Mouse (Mus musculus): ENCODE data around the gene Fam120a. TPM values are rescaled to one million over a fixed set of nuclear protein-coding genes. Genes with fewer than 3 reads are reported as not detected.

The Fam120a gene
- polyA plus RNA-seq, 1 experiment: 73.5 TPM

GRCm38 (mm10) chr13:48921256-48921655 is 46.6 kb downstream of the Fam120a start:
- Histone ChIP-seq H3K79me3 (ENCODE audit: low read depth) (peaks cover 5% of the 10 kb centered on the region), H3K79me2 (ENCODE audit: control insufficient read depth, insufficient read depth) (peaks cover 47% of the 10 kb centered on the region), H3ac (ENCODE audit: control insufficient read depth, insufficient read length, low read depth) (no peak overlapping the region), H3K27me3 (ENCODE audit: control insufficient read depth, insufficient read depth, insufficient read length) (no peaks in the 10 kb centered on the region), H3K36me3 (ENCODE audit: control insufficient read depth, insufficient read depth) (peaks cover 77% of the 10 kb centered on the region), H3K4me3 (ENCODE audit: insufficient read depth, poor library complexity, severe bottlenecking) (no peak overlapping the region)
- TF ChIP-seq MYOD1 (IDR thresholded peaks at IDR 0.05; ENCODE audit: control insufficient read depth, insufficient read length, low read depth) (no peak), FOSL1 (IDR thresholded peaks at IDR 0.05; ENCODE audit: insufficient read depth, low read length, poor library complexity, severe bottlenecking) (no peak), CEBPB (IDR thresholded peaks at IDR 0.05; ENCODE audit: low read depth) (no peak), CTCF (IDR thresholded peaks at IDR 0.05; ENCODE audit: control insufficient read depth, insufficient read depth, insufficient read length) (no peak), MAX (IDR thresholded peaks at IDR 0.05) (no peak), USF1 (IDR thresholded peaks at IDR 0.05; ENCODE audit: low read depth) (no peak), MYOG (IDR thresholded peaks at IDR 0.05; ENCODE audit: control insufficient read depth, extremely low read depth, insufficient read length) (no peak)

DNA sequence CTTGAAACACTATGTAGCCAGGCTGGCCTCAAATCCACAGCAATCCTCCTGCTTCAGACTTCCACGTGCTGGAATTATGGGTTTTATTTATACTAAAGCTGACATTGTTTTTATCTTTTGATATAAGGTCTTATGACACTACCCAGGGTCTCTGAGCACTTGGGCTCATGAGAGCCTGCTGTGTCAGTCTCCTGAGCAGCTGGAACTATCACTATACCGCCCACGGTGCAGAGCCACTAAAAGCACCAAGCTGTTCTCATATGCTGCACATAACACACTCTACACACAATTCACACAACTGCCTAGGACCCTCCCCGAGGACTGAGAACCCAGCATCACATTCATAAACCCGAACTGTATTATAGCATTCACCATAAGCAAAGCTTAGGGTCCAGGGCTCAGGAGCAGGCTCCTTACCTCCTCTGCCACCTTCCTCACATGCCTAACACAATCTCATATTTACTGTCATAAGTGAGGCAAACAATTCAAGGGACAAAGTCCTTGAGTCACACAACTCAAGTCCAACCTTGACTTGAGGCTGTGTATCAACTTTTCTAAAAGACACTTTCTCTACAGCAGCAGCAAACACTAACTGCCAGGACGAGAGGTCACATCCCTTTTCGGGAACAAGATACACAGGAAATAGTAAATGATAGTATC is 47.9 kb downstream of the Fam120a start:
- Histone ChIP-seq H3K4me3 (ENCODE audit: insufficient read depth, poor library complexity, severe bottlenecking) (no peak overlapping the region), H3K36me3 (ENCODE audit: control insufficient read depth, insufficient read depth) (peaks cover 83% of the 10 kb centered on the region), H3ac (ENCODE audit: control insufficient read depth, insufficient read length, low read depth) (no peak overlapping the region), H3K27me3 (ENCODE audit: control insufficient read depth, insufficient read depth, insufficient read length) (no peaks in the 10 kb centered on the region), H3K79me3 (ENCODE audit: low read depth) (peaks cover 8% of the 10 kb centered on the region), H3K79me2 (ENCODE audit: control insufficient read depth, insufficient read depth) (peaks cover 61% of the 10 kb centered on the region)
- no peak for TF ChIP-seq USF1 (IDR thresholded peaks at IDR 0.05; ENCODE audit: low read depth)
- TF ChIP-seq MAX (IDR thresholded peaks at IDR 0.05): no peak
- TF ChIP-seq MYOD1 (IDR thresholded peaks at IDR 0.05; ENCODE audit: control insufficient read depth, insufficient read length, low read depth): no peak
- TF ChIP-seq FOSL1 (IDR thresholded peaks at IDR 0.05; ENCODE audit: insufficient read depth, low read length, poor library complexity, severe bottlenecking): no peak
- TF ChIP-seq CTCF (IDR thresholded peaks at IDR 0.05; ENCODE audit: control insufficient read depth, insufficient read depth, insufficient read length): no peak
- no peak for TF ChIP-seq CEBPB (IDR thresholded peaks at IDR 0.05; ENCODE audit: low read depth)
- no peak for TF ChIP-seq MYOG (IDR thresholded peaks at IDR 0.05; ENCODE audit: control insufficient read depth, extremely low read depth, insufficient read length)

GRCm38 (mm10) chr13:48917113-48917599 is 50.7 kb downstream of the Fam120a start:
- Histone ChIP-seq H3K27me3 (ENCODE audit: control insufficient read depth, insufficient read depth, insufficient read length) (no peaks in the 10 kb centered on the region), H3K36me3 (ENCODE audit: control insufficient read depth, insufficient read depth) (peaks cover 80% of the 10 kb centered on the region)
- TF ChIP-seq MAX (IDR thresholded peaks at IDR 0.05): no peak
- TF ChIP-seq FOSL1 (IDR thresholded peaks at IDR 0.05; ENCODE audit: insufficient read depth, low read length, poor library complexity, severe bottlenecking): no peak
- TF ChIP-seq USF1 (IDR thresholded peaks at IDR 0.05; ENCODE audit: low read depth): no peak
- no peak for TF ChIP-seq CTCF (IDR thresholded peaks at IDR 0.05; ENCODE audit: control insufficient read depth, insufficient read depth, insufficient read length)
- TF ChIP-seq MYOD1 (IDR thresholded peaks at IDR 0.05; ENCODE audit: control insufficient read depth, insufficient read length, low read depth): no peak
- TF ChIP-seq MYOG (IDR thresholded peaks at IDR 0.05; ENCODE audit: control insufficient read depth, extremely low read depth, insufficient read length): no peak
- TF ChIP-seq CEBPB (IDR thresholded peaks at IDR 0.05; ENCODE audit: low read depth): no peak

GRCm38 (mm10) chr13:48913680-48914079 is 54.1 kb downstream of the Fam120a start:
- Histone ChIP-seq H3K79me3 (ENCODE audit: low read depth) (peaks cover 4% of the 10 kb centered on the region), H3K79me2 (ENCODE audit: control insufficient read depth, insufficient read depth) (peaks cover 20% of the 10 kb centered on the region), H3ac (ENCODE audit: control insufficient read depth, insufficient read length, low read depth) (no peak overlapping the region), H3K27me3 (ENCODE audit: control insufficient read depth, insufficient read depth, insufficient read length) (no peaks in the 10 kb centered on the region), H3K36me3 (ENCODE audit: control insufficient read depth, insufficient read depth) (peaks cover 69% of the 10 kb centered on the region), H3K4me3 (ENCODE audit: insufficient read depth, poor library complexity, severe bottlenecking) (no peak overlapping the region)
- TF ChIP-seq FOSL1 (IDR thresholded peaks at IDR 0.05; ENCODE audit: insufficient read depth, low read length, poor library complexity, severe bottlenecking) (peak; percentile 46), CEBPB (IDR thresholded peaks at IDR 0.05; ENCODE audit: low read depth) (peak; percentile 25), CTCF (IDR thresholded peaks at IDR 0.05; ENCODE audit: control insufficient read depth, insufficient read depth, insufficient read length) (no peak), USF1 (IDR thresholded peaks at IDR 0.05; ENCODE audit: low read depth) (no peak)

More at GRCm38 (mm10) chr13:48917113-48917599, 50.7 kb downstream of the Fam120a start:
- Histone ChIP-seq H3K4me3 (ENCODE audit: insufficient read depth, poor library complexity, severe bottlenecking) (no peak overlapping the region), H3ac (ENCODE audit: control insufficient read depth, insufficient read length, low read depth) (no peak overlapping the region), H3K79me2 (ENCODE audit: control insufficient read depth, insufficient read depth) (peaks cover 41% of the 10 kb centered on the region), H3K79me3 (ENCODE audit: low read depth) (peaks cover 2% of the 10 kb centered on the region)

GRCm38 (mm10) chr13:48913141-48913540 is 54.7 kb downstream of the Fam120a start:
- H3K79me3 ChIP-seq (ENCODE audit: low read depth): peaks cover 4% of the 10 kb centered on the region
- H3K36me3 ChIP-seq (ENCODE audit: control insufficient read depth, insufficient read depth): peaks cover 75% of the 10 kb centered on the region
- TF ChIP-seq MAX (IDR thresholded peaks at IDR 0.05) (no peak), MYOD1 (IDR thresholded peaks at IDR 0.05; ENCODE audit: control insufficient read depth, insufficient read length, low read depth) (no peak), USF1 (IDR thresholded peaks at IDR 0.05; ENCODE audit: low read depth) (no peak), FOSL1 (IDR thresholded peaks at IDR 0.05; ENCODE audit: insufficient read depth, low read length, poor library complexity, severe bottlenecking) (no peak), MYOG (IDR thresholded peaks at IDR 0.05; ENCODE audit: control insufficient read depth, extremely low read depth, insufficient read length) (no peak), CEBPB (IDR thresholded peaks at IDR 0.05; ENCODE audit: low read depth) (no peak), CTCF (IDR thresholded peaks at IDR 0.05; ENCODE audit: control insufficient read depth, insufficient read depth, insufficient read length) (no peak)
- no peak overlapping the region for H3K4me3 ChIP-seq (ENCODE audit: insufficient read depth, poor library complexity, severe bottlenecking)
- H3K27me3 ChIP-seq (ENCODE audit: control insufficient read depth, insufficient read depth, insufficient read length): no peaks in the 10 kb centered on the region
- peaks cover 20% of the 10 kb centered on the region for H3K79me2 ChIP-seq (ENCODE audit: control insufficient read depth, insufficient read depth)
- H3ac ChIP-seq (ENCODE audit: control insufficient read depth, insufficient read length, low read depth): no peak overlapping the region

All from C2C12 (cell line).